ENCODE assay signal across 21 mouse cellular contexts in the genomic region with DNA sequence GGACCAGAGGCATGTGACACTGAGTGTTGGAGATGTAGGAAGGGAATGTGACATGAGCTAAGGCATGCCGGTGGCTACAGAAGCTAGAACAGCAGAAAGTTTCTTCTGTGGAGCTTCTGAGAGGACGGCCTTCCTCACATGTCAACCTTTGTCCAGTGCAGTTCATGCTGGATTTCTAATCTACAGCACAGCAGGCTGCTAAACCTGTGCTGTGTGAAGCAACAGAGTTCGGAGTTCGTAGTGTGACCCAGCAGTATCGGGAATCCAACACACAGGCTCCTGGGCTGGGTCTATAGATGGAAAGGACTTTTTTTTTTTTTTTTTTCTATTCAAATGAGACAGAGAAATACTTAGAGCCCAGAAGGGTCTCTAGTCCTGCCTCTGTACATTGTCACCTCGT.
"Had no signal": no experiment of that assay in that cellular context is flagged by ENCODE, and none has a peak within 500 bp of the region (broad histone marks: within the 10 kb centered on the region; RNA-seq: fewer than 3 reads in every experiment).

No protein-coding gene starts in this region.

- H3K27ac ChIP-seq: gastrocnemius, adult 2 months; hindbrain, embryonic 13.5 days; hindbrain, embryonic 15.5 days; hindbrain, postnatal 0 days; layer of hippocampus, adult 2 months; left cerebral cortex, adult 2 months; limb, embryonic 10.5 days; limb, embryonic 12.5 days; liver, embryonic 13.5 days had no signal

- H3K9me3 ChIP-seq: heart, embryonic 10.5 days; heart, embryonic 12.5 days; hindbrain, embryonic 13.5 days; hindbrain, embryonic 15.5 days; limb, embryonic 10.5 days; limb, embryonic 12.5 days; liver, embryonic 13.5 days had no signal

- H3K4me3 ChIP-seq: gastrocnemius, adult 2 months; heart, embryonic 10.5 days; heart, embryonic 12.5 days; hindbrain, embryonic 13.5 days; hindbrain, embryonic 15.5 days; layer of hippocampus, adult 2 months; left cerebral cortex, adult 2 months; limb, embryonic 10.5 days; limb, embryonic 12.5 days; liver, embryonic 13.5 days had no signal

- DNase-seq: forebrain, postnatal 0 days; gastrocnemius, adult 2 months; gastrocnemius, postnatal 10 days; gastrocnemius, postnatal 25 days; heart, adult 18-20 months; heart, postnatal 14 days; heart, postnatal 36 days; kidney, adult 18-20 months; kidney, adult 8-10 months; kidney, postnatal 10 days; kidney, postnatal 4 days; liver, embryonic 13.5 days had no signal

- H3K36me3 ChIP-seq: heart, embryonic 10.5 days; heart, embryonic 12.5 days; hindbrain, embryonic 15.5 days; limb, embryonic 10.5 days; limb, embryonic 12.5 days; liver, embryonic 13.5 days had no signal

- H3K4me2 ChIP-seq: heart, embryonic 12.5 days; hindbrain, embryonic 13.5 days; hindbrain, embryonic 15.5 days; limb, embryonic 12.5 days; liver, embryonic 13.5 days had no signal

- H3K27me3 ChIP-seq: heart, embryonic 12.5 days; hindbrain, embryonic 13.5 days; hindbrain, embryonic 15.5 days; limb, embryonic 12.5 days had no signal

- ATAC-seq: hindbrain, postnatal 0 days had no signal

- H3K9ac ChIP-seq: forebrain, postnatal 0 days; heart, embryonic 12.5 days; hindbrain, embryonic 13.5 days; hindbrain, embryonic 15.5 days; limb, embryonic 12.5 days; liver, embryonic 13.5 days had no signal
